Mouse (Mus musculus) layer of hippocampus, adult 9-11 months (tissue): Measurements from ENCODE around the gene Scn3b.

Source experiments
- DNase-seq: peaks from one replicate; pipeline ENCODE4 v3.0.0; 2022

Gene Scn3b

DNA sequence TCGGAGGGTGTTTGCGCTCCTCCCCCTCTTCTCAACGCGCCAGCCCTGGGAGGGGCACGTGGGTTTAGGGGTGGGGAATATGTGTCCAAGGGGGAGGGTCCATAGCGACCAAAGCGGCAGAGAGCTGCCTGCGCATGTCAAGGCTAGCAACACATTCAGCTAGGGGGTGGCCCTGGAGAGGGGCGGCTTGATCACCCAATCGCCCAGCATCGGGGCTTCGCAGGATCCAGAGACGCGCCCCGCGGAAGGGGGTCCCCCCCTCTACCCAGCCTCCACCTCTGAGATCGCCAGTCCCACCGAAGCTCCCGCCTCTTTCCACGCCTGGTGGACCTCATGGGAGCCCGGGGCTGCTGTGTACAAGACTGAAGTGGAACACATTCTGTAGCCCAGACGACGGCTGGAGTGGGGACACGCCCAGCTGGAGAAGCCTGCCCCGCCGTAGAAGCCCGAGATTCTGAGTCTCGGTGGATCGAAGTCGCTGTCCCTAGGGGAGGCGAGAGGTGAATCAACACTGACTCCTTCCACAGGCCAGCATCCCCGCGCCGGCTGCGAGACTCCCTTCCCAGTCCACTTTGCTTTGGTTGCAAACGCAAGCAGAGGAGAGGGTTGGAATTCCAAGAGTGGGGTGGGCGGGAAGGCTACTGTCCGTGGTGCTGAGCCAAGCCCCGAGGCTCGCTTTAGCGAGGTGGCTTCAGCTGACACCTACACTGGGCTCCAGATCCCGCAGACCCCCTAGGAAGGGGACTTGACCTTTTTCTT lies at the start of gene Scn3b:
Gene Scn3b, plus strand, starts transcription at position 115 of the 759 bp plus-strand sequence.
- peak; percentile 92 for DNase-seq

DNA sequence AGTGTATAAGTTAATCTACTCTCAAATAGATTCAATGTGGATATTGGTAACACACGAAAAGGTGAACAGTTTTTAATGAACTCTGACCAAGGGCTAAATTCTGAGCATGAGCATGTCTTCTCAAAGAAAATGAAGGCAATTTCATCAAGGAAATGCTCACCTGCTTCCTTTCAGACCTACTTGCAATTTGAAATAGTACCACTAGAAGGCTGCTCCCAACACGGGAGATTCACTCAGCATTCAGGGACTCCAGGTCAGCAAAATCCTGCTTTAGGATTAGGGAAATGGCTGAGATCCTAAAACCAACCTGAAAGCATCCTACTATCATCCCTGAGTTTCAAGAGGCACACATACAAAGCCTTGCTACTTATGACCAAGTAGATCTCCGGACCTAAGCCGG lies 44.7 kb upstream of the Scn3b start:
- no peak for DNase-seq

DNA sequence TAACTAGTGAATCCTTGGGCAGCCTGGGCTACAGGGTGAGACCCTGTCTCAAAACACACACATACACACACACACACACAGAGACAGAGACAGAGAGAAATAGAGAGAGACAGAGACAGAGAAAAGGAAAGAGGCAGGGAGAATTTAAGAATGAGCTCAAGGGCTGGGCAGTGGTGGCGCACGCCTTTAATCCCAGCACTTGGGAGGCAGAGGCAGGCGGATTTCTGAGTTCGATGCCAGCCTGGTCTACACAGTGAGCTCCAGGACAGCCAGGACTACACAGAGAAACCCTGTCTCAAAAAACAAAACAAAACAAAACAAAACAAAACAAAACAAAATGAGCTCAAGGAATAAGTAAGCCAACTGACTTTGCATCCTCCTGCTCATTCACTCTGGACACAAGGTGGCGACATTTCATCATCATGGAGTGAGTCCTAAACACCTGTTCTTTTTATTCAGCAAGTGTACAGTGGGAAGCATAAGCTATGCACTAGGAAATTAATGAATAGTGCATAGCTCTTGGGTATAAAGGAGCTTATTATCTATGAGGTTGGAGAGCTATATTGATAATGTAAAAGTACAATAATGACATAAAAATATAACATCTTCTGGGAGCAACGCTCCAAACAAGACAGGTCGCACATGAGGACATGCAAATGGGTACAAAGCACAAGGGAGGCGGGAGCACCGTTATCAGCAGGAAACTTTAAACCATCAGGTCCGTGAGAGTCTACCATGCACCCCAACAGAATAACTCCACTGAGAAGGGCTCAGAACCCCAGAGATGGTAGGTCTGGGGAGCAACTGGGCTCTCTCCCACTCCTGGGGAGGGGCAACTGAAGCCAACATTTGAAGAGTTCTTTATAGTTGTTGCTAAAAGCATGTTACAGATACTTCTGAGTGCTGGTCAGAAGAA lies 40.9 kb upstream of the Scn3b start:
- no peak for DNase-seq

DNA sequence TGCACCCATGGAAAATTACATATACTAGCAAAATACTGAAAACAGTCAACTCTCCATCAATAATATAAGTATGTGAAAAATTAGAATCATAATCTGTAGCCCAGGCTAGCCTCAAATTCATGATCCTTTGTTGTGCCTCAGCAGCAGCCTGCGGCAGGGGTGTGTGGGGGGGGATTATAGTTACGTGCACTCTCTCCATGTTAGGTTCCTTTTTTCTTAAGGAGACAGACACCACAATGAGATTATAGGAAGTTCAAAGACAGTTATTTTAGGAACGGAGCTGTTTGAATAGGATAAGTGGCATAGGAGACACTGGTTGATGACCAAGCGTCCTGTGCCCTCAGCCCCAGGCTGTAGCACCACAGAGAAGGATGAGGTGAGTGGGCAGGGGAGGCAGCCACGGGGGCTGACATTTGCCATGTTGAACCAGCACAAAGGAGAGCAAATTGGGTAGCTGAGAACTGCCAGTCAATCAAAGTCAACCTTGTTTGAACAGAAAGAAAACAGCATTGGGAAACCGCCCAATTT lies 40.1 kb upstream of the Scn3b start:
- DNase-seq = no peak

DNA sequence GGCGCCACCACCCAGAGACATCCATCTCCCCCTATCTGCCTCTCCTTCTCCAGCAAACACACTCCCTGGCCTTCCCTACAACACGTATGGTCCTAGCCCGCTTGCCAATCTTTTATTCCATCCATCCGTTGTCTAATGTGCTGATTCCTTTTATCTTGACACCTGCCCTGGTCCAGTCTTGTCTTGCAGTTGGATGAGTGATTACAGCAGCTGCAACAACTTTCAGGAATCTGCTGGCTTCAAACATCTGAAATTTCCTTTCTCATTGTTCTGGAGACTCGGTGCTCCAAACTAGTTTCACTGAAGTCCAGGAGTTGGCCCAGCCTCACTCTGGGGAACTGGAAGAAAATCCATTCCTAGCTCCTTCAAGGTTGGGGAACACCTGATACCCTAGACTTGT lies 39.5 kb upstream of the Scn3b start:
- DNase-seq = no peak

DNA sequence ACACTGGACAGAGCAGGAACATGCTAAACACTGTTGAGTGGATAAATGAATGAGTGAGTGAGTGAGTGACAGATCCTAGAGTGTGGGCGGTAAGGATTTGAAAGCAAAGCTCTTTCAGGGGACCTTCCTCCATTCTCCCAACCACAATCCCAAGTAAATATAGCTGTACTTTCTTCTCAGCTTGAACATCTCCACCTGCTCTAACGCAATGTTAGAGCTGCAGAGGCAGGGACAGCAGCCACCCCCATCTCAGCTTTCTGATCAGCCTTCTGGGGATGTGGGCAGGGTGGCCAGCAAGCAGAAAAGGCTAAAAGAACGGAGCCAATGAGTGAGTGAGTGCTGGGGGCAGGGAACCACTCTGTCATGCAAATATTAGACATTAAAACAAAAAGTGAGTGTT lies 38.0 kb upstream of the Scn3b start:
- DNase-seq = no peak

DNA sequence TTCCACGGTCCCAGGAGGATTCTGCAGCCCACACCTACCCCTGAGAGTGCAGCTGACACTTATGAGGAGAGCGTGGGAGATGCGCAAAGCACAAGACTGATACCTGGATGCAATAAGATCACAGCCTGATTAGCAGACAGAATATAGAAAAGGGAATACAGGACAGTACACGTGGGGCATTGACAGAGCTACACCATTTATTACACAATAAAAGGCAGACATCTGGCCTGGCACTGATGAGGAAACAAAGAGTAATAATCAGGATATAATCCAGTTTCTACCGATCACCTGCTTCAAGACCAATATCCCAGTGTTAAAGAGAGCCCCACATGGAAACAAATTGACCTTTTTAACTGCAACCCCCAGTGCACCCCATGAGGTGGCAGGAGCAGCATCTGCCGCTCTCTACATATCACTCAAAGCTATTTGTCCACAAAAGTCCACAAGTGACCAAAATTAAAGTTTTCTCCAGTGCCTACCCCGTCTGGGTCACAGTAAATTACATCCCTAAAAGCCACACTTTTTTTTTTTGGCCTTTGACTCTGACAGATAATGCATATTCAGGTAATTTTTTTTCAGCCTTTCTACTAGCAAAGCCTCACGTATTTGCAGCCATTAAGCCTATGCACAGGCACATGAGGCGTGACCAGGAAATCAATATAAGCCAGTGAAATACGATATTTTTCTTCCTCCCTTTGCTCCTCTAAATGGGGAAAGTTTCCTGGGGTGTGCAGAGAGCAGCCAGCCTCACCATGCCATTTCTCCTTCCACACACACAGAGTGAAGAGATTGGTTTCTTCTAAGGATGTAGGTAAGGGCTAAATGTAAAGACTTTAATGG lies 34.6 kb upstream of the Scn3b start:
- no peak for DNase-seq

DNA sequence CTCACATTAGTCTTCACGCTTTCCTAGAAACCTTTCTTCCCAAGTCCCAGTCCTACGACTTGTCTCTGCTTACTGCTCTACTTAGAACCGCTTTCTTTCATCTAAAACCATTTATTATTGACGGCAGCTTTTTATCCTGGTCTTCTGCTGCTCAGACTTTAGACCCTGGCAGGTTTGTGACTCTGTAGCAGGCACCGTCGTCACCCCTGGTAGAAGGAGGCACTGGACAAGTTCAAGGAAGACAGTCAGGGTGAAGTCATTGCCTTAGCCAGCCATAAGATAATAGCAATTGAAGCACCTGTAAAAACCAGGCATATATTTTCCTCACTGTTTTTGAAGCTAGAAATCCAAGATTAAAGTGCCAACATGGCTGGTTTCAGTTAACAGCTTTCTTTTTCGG lies 33.8 kb upstream of the Scn3b start:
- DNase-seq = no peak

DNA sequence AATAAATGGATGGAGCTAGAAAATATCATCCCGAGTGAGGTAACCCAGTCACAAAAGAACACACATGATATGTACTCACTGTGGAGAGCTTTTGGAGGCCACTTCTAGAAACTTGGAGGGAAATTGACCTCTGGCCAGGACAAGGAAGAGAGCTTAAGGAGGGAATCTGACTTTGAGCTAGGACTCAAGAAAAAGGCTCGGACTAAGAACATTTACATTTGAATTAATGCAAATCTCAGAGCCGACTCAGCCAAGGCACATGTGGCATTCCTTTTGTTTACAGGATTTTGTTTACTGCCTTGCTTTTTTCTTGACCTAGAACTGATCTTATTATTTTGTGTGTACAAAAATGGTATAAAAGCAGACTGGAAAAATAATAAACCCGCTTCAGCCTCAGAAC lies 29.3 kb upstream of the Scn3b start:
- DNase-seq = no peak

DNA sequence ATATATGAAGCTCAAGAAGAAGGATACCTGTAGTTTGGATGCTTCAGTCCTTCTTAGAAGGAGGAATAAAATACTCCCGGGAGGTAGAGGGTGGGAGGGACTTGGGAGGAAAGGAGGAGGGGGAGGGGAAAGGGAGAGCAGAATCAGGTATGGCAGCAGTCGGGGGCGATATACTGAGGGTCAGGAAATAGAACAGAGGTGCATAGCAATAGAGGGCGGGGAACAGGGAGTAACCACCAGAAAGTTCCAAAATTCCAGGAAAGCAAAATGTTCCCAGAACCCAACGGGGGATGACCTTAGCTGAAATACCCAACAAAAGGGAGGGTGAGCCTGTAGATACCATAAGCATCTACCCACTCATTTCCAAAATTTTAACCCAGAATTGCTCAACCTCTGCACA lies 28.7 kb upstream of the Scn3b start:
- no peak for DNase-seq

DNA sequence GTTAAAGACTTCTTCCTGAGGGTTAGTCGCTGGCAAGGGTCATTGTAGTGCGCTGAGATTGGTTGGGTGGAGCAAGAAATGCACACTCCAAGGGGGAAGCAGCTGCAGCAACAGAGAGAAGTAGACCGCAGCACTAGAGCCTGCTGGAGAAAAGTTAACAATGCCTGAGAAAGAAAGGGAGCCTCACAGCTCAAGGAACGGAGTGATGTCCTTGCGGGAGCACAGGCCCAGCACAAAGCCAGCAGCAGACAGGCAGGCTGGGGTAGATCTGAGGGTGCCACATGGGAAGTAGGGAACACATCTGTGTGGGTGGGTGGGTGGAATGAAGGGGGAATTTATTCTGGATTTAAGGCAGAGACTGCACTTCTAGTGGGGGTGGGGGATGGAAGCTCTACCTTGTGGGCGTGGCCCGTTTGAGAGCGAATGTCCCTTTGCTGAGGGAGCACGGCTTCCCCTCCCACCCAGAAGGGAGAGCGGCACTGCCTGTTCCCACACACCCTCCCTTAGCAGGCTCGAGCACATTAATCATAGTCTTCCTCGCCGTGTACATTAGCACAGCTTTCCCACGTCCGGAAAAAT lies 27.7 kb upstream of the Scn3b start:
- peak; percentile 71 for DNase-seq

DNA sequence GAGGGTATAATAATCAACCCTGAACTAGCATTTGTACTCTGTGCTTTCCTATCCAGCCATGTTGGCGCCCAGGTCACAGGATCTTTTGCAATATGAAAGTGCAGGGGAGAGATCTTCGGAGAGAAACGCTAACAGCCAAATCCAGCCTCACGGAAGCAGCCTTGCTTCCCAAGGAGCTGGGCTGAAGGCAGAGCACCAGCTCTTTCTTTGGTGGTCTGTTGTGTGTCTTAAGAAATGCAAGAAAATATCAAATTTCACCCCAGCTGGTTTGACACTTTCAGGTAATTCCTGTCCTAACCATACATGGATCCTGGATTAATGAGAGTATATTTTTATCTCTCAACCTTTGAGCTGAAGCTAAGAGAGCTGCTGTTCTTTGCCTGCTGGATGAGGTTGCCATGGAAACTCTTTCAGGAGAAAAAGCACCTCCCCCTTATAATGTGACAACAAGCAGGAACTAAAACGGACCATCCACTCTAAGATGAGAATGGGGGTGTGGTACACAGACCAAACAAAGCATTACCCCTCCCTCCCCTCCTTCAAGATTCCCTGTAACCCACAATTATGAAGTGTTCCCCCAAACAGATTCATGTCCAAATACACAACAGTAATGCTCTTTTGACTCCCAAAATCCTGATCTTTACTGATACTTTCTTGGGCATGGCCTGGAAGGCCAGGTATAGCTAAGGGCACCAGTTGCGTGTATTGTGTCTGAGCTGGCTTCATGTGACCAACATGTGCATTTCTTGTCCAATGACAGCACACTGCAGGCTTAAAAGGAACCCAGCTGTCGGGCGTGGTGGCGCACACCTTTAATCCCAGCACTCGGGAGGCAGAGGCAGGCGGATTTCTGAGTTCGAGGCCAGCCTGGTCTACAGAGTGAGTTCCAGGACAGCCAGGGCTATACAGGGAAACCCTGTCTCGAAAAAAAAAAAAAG lies 26.8 kb upstream of the Scn3b start:
- DNase-seq = peak; percentile 78

DNA sequence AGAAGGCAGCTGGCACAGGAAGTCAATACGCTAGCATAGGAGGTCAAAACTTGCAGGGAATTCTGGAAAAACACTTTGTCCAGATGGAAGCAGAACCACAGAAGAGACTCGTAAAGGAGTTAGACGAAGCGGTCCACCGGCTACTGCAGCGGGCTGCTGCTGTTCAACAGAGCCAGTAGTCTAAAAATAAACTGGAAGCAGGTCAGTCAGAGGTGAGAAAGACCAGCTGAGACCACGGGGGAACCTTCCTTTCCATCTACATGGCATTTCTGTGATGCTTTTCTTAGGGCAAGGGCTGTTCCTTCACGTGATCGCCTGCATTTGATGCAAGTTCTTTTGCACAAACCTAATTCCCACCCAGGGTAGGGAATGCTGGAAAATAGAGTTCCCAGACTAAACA lies 23.6 kb upstream of the Scn3b start:
- DNase-seq = no peak

DNA sequence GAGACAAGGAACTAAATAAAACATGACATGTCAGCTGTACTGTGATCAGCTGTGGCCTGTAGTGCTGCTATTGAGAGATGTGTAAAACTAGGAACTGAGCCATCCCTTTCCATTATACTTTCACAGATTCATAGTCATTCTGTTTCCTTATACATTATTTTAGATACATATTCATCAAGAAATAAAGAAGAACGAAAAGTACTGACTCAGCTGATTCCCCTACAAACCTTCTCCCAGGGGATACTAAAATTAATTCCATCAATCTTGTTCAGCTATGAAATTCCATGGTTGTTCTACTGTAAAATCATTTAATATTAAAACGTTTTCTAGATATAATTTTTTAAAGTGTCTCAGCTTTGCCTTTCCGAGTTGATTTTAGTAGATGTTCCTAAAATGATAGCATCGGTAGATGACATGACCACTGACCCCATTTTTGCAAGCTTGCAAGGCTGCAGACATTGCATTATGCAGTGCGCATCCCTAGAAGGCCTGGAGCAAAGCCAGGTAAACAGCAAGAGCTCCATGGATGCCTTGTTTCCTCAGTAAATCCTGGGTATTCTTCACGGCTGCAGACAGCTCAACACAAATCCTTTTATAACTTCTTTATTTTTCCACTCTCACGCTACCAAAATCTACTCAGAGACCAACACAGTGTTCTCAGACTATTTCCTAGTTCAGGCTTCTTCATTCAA lies 22.9 kb upstream of the Scn3b start:
- DNase-seq = no peak

DNA sequence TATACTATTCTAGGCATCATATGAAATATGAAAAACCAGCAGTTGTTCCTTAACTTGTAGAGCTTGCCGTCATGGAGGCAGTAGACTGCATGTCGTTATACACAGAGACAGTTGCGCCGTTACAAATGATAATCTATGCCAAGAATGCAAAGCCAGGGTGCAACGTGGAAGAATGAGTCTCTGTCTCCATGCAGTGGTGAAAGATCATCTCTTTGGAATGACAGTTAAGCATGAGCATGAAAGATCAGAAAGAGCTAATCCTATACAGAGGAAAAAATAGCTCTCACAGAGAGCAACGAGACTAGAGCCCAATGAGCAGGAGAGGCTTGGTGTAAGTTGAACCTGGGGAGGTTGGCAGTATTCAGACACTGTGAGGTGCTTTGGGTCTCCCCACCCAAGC lies 22.3 kb upstream of the Scn3b start:
- no peak for DNase-seq

DNA sequence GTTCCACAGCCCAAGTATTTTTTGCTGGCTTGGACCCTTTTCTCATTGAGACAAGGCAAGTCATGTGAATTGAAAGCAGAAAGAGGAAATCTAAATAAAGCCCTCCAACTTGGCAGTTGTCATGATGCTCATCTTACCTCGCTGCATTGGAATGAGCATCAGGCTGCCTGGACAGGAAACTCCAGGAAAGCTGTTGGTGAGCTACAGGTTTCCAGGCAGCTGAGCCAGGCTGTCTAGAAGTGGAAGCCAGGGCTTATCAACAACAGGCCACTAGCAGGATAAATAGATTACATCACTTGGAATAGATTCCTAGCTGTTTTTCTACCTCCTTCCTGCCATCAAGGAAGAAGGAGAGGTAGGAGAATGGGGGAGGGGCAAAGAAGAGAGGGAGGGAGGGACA lies 19.9 kb upstream of the Scn3b start:
- DNase-seq = no peak

DNA sequence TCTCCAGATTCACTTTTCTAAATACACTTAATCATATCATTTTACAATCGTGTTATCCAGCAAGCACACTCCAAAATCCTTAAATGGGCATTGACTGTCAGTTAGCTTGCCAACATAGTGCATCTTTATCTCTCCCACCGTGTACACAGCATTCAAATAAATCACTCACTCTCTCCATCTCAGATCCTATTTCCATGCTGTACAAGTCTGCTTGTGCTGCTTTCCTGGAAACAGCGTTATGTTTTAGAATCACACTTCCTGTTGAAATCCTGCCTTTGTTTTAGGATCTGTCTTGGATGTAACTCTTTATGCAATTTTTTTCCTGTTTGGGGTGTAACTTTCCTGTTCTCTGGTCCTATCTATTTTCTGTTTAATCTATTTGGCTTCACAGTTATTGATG lies 16.6 kb upstream of the Scn3b start:
- DNase-seq = no peak

DNA sequence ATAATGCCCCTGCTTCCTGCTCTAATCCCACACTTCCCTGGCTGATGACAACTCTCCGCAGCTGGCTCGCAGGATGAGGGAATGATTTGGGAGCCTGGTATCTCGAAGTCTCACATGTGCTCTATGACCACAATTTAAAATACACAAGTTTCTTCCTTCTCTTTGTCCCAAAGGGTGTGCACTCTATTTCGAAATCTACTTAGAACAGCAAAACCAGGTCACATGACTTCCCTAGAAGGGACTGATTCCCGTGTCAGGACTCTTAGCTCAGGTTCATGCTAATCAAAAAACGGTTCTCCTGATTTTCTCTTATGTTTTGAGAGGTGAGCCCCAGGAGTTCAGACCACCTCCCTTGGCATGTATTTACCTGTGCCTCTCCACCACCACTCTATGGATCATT lies 5.1 kb upstream of the Scn3b start:
- DNase-seq = no peak

DNA sequence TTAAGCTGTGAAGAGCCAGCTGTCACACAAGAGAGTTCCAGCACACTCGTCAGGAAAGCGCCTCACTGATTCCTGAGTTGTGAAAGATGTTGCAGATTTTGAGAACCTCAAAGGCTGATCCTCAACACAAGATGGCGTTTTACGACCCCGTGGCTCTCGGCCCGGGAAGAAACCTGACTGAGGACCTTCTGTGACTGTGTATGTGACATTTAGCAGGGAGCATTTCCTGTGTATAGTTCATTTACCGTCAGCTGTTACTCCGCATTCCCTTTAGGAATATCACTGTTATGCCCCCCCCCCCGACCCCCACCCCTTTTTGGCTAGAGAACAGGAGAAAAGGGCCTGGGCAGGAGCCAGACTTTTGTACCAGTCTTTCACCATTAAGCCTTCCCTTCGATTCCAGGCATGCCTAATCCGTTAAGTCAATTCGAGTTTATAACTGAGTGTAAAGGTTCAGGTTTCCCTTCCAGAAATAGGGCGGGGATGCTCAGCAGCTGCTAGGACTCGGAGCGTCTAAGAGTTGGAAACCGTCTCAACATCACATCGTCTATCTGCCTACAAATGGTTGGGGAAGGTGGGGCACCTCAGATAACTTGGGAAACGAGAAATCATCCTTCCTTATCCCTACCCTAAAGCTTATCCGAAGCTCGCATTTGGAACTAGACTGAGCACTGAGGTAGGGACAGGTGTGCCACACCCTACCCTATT lies 823 bp upstream of the Scn3b start:
- no peak for DNase-seq

DNA sequence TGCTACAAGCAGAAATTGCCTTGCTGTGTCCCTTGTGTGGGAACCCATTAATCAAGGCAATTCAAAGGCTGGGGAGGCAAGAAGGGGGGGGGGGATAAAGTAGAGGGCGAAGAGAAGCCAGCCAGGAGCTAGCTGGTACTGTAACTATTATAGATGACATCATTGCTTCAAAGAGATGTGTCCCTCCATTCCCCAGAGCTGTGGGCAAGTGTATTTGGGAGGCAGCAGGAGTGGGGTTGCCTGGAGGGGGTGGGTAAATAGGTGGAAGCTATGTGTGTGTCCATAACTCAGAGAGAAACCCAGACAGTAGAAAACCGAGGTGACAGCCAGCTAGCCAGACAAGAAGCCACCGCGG lies 292 bp upstream of the Scn3b start:
- no peak for DNase-seq
